Mouse (Mus musculus) C2C12 (cell line): ENCODE measurements around the gene Ddx21. TPM values are rescaled to one million over a fixed set of nuclear protein-coding genes. Genes with fewer than 3 reads are reported as not detected.

ENCODE experiments used
- H3K27me3 ChIP-seq: one replicate; pipeline ENCODE4 v1.6.1; 2011; ENCODE audit not compliant: control insufficient read depth, insufficient read depth, insufficient read length
- H3K36me3 ChIP-seq: one replicate; pipeline ENCODE4 v1.6.1; 2011; ENCODE audit not compliant: control insufficient read depth, insufficient read depth
- H3K4me3 ChIP-seq: one replicate; pipeline ENCODE4 v1.5.1; 2011; ENCODE audit warnings: mild to moderate bottlenecking, control low read depth; ENCODE audit not compliant: poor library complexity, insufficient read depth, severe bottlenecking
- H3K79me2 ChIP-seq: one replicate; pipeline ENCODE4 v1.6.1; 2011; ENCODE audit not compliant: control insufficient read depth, insufficient read depth
- H3K79me3 ChIP-seq: one replicate; pipeline ENCODE4 v1.6.1; 2011; ENCODE audit warnings: low read depth, control low read depth
- H3ac ChIP-seq: one replicate; pipeline ENCODE3; 2011; ENCODE audit warnings: low read depth; ENCODE audit not compliant: control insufficient read depth, insufficient read length
- CEBPB ChIP-seq: IDR thresholded peaks from one replicate; pipeline ENCODE4 v1.6.1; 2011; ENCODE audit warnings: low read depth, mild to moderate bottlenecking, control low read depth, moderate library complexity
- CTCF ChIP-seq: IDR thresholded peaks from one replicate; pipeline ENCODE4 v1.5.1; 2011; ENCODE audit not compliant: control insufficient read depth, insufficient read depth, insufficient read length
- FOSL1 ChIP-seq: IDR thresholded peaks from one replicate; pipeline ENCODE4 v1.8.0; 2011; ENCODE audit warnings: mild to moderate bottlenecking, low read length; ENCODE audit not compliant: poor library complexity, insufficient read depth, severe bottlenecking
- MAX ChIP-seq: IDR thresholded peaks from one replicate; pipeline ENCODE4 v1.6.1; 2011; ENCODE audit warnings: mild to moderate bottlenecking, control low read depth
- MYOD1 ChIP-seq: IDR thresholded peaks from one replicate; pipeline ENCODE4 v1.6.1; 2011; ENCODE audit warnings: low read depth; ENCODE audit not compliant: control insufficient read depth, insufficient read length
- MYOG ChIP-seq: IDR thresholded peaks from one replicate; pipeline ENCODE4 v1.6.1; 2011; ENCODE audit not compliant: control insufficient read depth, insufficient read length; ENCODE audit errors: extremely low read depth
- USF1 ChIP-seq: IDR thresholded peaks from one replicate; pipeline ENCODE4 v1.6.1; 2011; ENCODE audit warnings: low read depth, mild to moderate bottlenecking, control low read depth, moderate library complexity
- polyA plus RNA-seq: library from polyadenylated mRNA; unstranded; fragments of >200 nt; fragmentation: generic; extraction: Trizol; gene quantifications from one replicate; pipeline ENCODE4 v1.2.1, GENCODE M21; 2012; ENCODE audit warnings: missing spikeins

The Ddx21 gene
- polyA plus RNA-seq, 1 experiment, result 55.3 TPM

GRCm38 (mm10) chr10:62555705-62556557, 46.1 kb downstream of the Ddx21 start:
- H3K79me2 ChIP-seq, result no peaks in the 10 kb centered on the region
- no peaks in the 10 kb centered on the region for H3K79me3 ChIP-seq
- H3K27me3 ChIP-seq, result no peaks in the 10 kb centered on the region
- no peak overlapping the region for H3ac ChIP-seq
- peaks cover 17% of the 10 kb centered on the region for H3K36me3 ChIP-seq
- no peak overlapping the region for H3K4me3 ChIP-seq
- TF ChIP-seq CTCF, result no peak
- TF ChIP-seq MYOD1, result no peak
- no peak for TF ChIP-seq FOSL1
- no peak for TF ChIP-seq CEBPB
- TF ChIP-seq USF1, result no peak
- no peak for TF ChIP-seq MAX
- TF ChIP-seq MYOG, result no peak

GRCm38 (mm10) chr10:62553611-62554091, 48.4 kb downstream of the Ddx21 start:
- Histone ChIP-seq H3K79me2 (no peaks in the 10 kb centered on the region), H3K27me3 (no peaks in the 10 kb centered on the region), H3K4me3 (no peak overlapping the region), H3ac (no peak overlapping the region), H3K79me3 (no peaks in the 10 kb centered on the region), H3K36me3 (peaks cover 5% of the 10 kb centered on the region)
- TF ChIP-seq MYOD1, result peak; percentile 38
- no peak for TF ChIP-seq CTCF

GRCm38 (mm10) chr10:62550787-62551300, 51.2 kb downstream of the Ddx21 start:
- no peak overlapping the region for H3K4me3 ChIP-seq
- TF ChIP-seq USF1 (no peak), MYOD1 (no peak), MYOG (no peak), FOSL1 (no peak), MAX (no peak), CEBPB (no peak), CTCF (no peak)
- no peaks in the 10 kb centered on the region for H3K27me3 ChIP-seq
- H3K36me3 ChIP-seq, result no peaks in the 10 kb centered on the region
- no peaks in the 10 kb centered on the region for H3K79me3 ChIP-seq
- H3K79me2 ChIP-seq, result no peaks in the 10 kb centered on the region
- no peak overlapping the region for H3ac ChIP-seq

DNA sequence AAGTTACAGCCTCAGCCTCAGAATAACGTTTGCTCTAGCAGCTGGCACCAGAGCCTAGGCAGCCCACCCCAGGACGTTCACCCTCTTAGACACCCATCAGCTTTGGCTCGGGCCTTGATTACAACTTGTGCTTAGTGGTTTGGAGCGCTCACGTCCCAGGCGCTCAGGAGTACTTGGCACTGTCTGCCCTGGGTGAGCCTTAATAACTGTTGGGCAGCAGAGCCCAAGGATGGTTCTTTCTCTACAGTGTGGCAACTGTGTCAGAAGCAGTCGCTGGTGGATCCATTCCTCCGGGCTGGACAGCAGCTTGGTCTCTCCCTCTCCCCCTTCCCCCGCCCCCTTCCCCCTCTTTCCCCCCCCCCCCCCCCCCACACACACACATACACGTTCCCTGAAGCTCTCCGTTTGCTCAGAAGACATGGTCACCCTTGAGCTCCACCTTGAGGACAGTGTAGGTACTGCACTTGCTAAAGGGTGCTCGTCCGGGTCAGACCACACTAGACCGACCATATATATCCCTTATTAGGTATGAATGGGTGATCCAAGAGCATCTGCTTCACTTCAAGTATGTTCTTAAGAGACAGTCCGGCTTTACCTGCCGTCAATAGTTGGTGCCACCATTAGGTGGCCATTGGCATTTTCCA, 52.4 kb downstream of the Ddx21 start:
- Histone ChIP-seq H3K79me3 (no peaks in the 10 kb centered on the region), H3K27me3 (no peaks in the 10 kb centered on the region), H3K36me3 (no peaks in the 10 kb centered on the region), H3K79me2 (no peaks in the 10 kb centered on the region), H3K4me3 (no peak overlapping the region), H3ac (no peak overlapping the region)
- no peak for TF ChIP-seq CEBPB
- TF ChIP-seq CTCF, result peak; percentile 77
- no peak for TF ChIP-seq FOSL1
- no peak for TF ChIP-seq MYOG

GRCm38 (mm10) chr10:62546441-62546840, 55.6 kb downstream of the Ddx21 start:
- Histone ChIP-seq H3ac (no peak overlapping the region), H3K4me3 (no peak overlapping the region), H3K36me3 (no peaks in the 10 kb centered on the region), H3K27me3 (no peaks in the 10 kb centered on the region), H3K79me2 (no peaks in the 10 kb centered on the region), H3K79me3 (no peaks in the 10 kb centered on the region)
- TF ChIP-seq MYOG (no peak), CTCF (no peak), CEBPB (no peak), USF1 (no peak), MAX (no peak), FOSL1 (no peak), MYOD1 (no peak)
